Mouse (Mus musculus): ENCODE measurements around the gene Rhoa. TPM values are rescaled to one million over a fixed set of nuclear protein-coding genes. Genes with fewer than 3 reads are reported as not detected.
A peak's percentile ranks its signal among the peaks of the same experiment; 100 is the strongest.
"Not testable (repeated sequence)": the region's sequence is repeated elsewhere in the genome, so short reads cannot be mapped to it uniquely, and the experiment has no call there.

The Rhoa gene
- total RNA-seq, 2 experiments from 2014 or later, result 229 to 232 TPM

- not testable (repeated sequence) for DNase-seq
Measured at GRCm38 (mm10) chr9:108287526-108288238, 18.2 kb upstream of the Rhoa start.

GRCm38 (mm10) chr9:108289347-108289746 lies 16.6 kb upstream of the Rhoa start:
- DNase-seq, result no peak

GRCm38 (mm10) chr9:108290016-108290750 lies 15.7 kb upstream of the Rhoa start, which contains the start of gene Nicn1:
Gene Nicn1, plus strand, starts transcription at chr9:108290429.
- DNase-seq, result peak; percentile 95 to 97

GRCm38 (mm10) chr9:108290773-108291172 lies 15.2 kb upstream of the Rhoa start:
- DNase-seq, result no peak

- no peak for DNase-seq
Measured at GRCm38 (mm10) chr9:108296453-108297355, 9.2 kb upstream of the Rhoa start, which contains the start of gene Amt. Gene Amt, plus strand, starts transcription at chr9:108296853.

- no peak for DNase-seq
Measured at GRCm38 (mm10) chr9:108301853-108302252, 4.1 kb upstream of the Rhoa start.

GRCm38 (mm10) chr9:108304716-108305115 lies 1.2 kb upstream of the Rhoa start:
- peak in 1 of 2 experiments; percentile 55 for DNase-seq

GRCm38 (mm10) chr9:108305170-108305569 lies 759 bp upstream of the Rhoa start:
- DNase-seq, result peak; percentile 17 to 51

- DNase-seq, result peak; percentile 82 to 91
Measured at GRCm38 (mm10) chr9:108306571-108306980, 647 bp downstream of the Rhoa start.

- no peak for DNase-seq
Measured at GRCm38 (mm10) chr9:108307021-108307807, 1.3 kb downstream of the Rhoa start.

GRCm38 (mm10) chr9:108308141-108308540 lies 2.2 kb downstream of the Rhoa start:
- DNase-seq, result no peak

- DNase-seq, result no peak
Measured at GRCm38 (mm10) chr9:108317572-108317971, 11.6 kb downstream of the Rhoa start.

- no peak for DNase-seq
Measured at GRCm38 (mm10) chr9:108318462-108318861, 12.5 kb downstream of the Rhoa start.

GRCm38 (mm10) chr9:108322054-108322453 lies 16.1 kb downstream of the Rhoa start:
- not testable (repeated sequence) for DNase-seq

- DNase-seq, result no peak
Measured at GRCm38 (mm10) chr9:108324784-108325183, 18.9 kb downstream of the Rhoa start.

- no peak for DNase-seq
Measured at GRCm38 (mm10) chr9:108325811-108326210, 19.9 kb downstream of the Rhoa start.

- no peak for DNase-seq
Measured at GRCm38 (mm10) chr9:108337848-108338550, 32.1 kb downstream of the Rhoa start.

GRCm38 (mm10) chr9:108338551-108338885 lies 32.6 kb downstream of the Rhoa start:
- no peak for DNase-seq

GRCm38 (mm10) chr9:108338886-108339781 lies 33.2 kb downstream of the Rhoa start, which contains the start of gene Gpx1:
Gene Gpx1, plus strand, starts transcription at chr9:108338903.
- DNase-seq, result peak; percentile 94 to 98

- DNase-seq, result peak; percentile 31 to 38
Measured at GRCm38 (mm10) chr9:108339886-108340257, 33.9 kb downstream of the Rhoa start.

Measured in heart, adult 18-20 months (tissue).